Mouse (Mus musculus) embryonic fibroblast, embryonic 13.5 days (primary cell): Measurements from ENCODE around the gene Jarid2.

Source experiments
- CTCF ChIP-seq: IDR thresholded peaks from 2 replicates; pipeline ENCODE4 v1.5.1; 2011; ENCODE audit warnings: mild to moderate bottlenecking, control low read depth, low read length, moderate library complexity, borderline replicate concordance; ENCODE audit not compliant: insufficient read depth
- POLR2A ChIP-seq: IDR thresholded peaks from 2 replicates; pipeline ENCODE4 v1.6.1; 2011; ENCODE audit warnings: low read depth, mild to moderate bottlenecking, control low read depth, low read length, moderate library complexity

DNA sequence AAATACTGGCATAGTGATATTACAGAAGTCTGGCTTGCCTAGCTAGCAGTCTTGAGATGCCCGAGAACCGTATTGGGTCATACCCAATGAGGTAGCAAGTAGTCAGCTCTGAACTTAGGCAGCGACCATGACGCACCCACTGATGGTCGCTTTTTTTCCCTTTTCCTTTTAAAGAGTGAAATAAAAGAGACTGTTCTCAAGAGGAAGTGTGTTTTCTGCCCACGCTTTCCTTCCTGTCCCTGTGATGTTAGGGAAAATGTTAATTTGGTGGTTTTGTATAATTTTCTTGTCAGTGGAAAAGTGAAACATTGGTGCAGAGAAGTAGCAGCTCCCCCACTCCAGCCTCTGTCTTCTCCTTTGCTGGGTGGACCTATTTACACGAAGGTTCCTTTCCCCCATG, 70.8 kb downstream of the Jarid2 start:
- TF ChIP-seq CTCF (no peak), POLR2A (no peak)
